8 mouse cellular contexts compared by ENCODE assay signal in the genomic region with DNA sequence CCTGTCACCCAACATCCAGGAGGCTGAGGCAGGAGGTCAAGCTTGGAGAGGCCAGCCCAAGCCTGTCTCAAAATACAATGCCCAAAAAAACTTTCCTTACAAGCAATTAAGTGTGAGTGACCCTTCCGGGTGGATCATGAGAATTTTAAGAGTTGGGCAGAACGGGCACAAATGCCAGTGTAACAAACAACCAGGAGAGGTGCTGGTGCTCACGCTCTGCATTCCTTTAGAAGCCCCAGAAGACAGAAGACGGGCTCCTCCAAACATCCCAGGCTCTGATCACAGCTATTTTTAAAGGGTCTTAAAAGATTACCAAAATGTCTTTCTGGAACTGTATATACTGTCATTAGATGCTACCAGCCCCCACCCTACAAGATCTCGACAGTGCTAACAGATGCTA. TPM values are rescaled to one million over a fixed set of nuclear protein-coding genes. Genes with fewer than 3 reads are reported as not detected.
DNase-seq lines count a peak whose midpoint lies in the region; ATAC-seq lines count a peak whose summit lies in the region.

No protein-coding gene starts in this region.

- H3K9me3 ChIP-seq in kidney, embryonic 14.5 days (ENCODE audit: control insufficient read depth, low read length), result no peaks in the 10 kb centered on the region
- no peaks in the 10 kb centered on the region for H3K9me3 ChIP-seq in embryonic facial prominence, embryonic 11.5 days (replicated peaks; ENCODE audit: control insufficient read depth, low read length)
- H3K9me3 ChIP-seq in hindbrain, embryonic 16.5 days (ENCODE audit: control insufficient read depth, low read length), result no peaks in the 10 kb centered on the region
- no peaks in the 10 kb centered on the region for H3K9me3 ChIP-seq in midbrain, embryonic 15.5 days

- H3K4me2 ChIP-seq in kidney, embryonic 14.5 days (replicated peaks; ENCODE audit: low read depth, low read length), result peak overlapping the region; percentile 73
- peak overlapping the region; percentile 77 for H3K4me2 ChIP-seq in embryonic facial prominence, embryonic 11.5 days (ENCODE audit: low read depth, low read length)
- peak overlapping the region; percentile 74 for H3K4me2 ChIP-seq in hindbrain, embryonic 16.5 days (ENCODE audit: low read length)
- peak overlapping the region; percentile 59 for H3K4me2 ChIP-seq in midbrain, embryonic 15.5 days

- peak overlapping the region; percentile 83; the same call in 1 of the 2 replicates for H3K9ac ChIP-seq in kidney, embryonic 14.5 days (ENCODE audit: low read depth, low read length)
- H3K9ac ChIP-seq in embryonic facial prominence, embryonic 11.5 days (replicated peaks; ENCODE audit: low read length), result peak overlapping the region; percentile 53
- no peak overlapping the region for H3K9ac ChIP-seq in hindbrain, embryonic 16.5 days (ENCODE audit: low read depth, low read length)
- H3K9ac ChIP-seq in midbrain, embryonic 15.5 days, result no peak overlapping the region

- H3K27me3 ChIP-seq in kidney, embryonic 14.5 days (ENCODE audit: control insufficient read depth, insufficient read depth, low read length), result no peaks in the 10 kb centered on the region
- no peaks in the 10 kb centered on the region for H3K27me3 ChIP-seq in embryonic facial prominence, embryonic 11.5 days (ENCODE audit: control insufficient read depth, insufficient read depth, low read length)
- H3K27me3 ChIP-seq in hindbrain, embryonic 16.5 days (replicated peaks; ENCODE audit: control insufficient read depth, insufficient read depth, low read length), result no peaks in the 10 kb centered on the region; the same call in 1 of the 2 replicates
- H3K27me3 ChIP-seq in midbrain, embryonic 15.5 days (replicated peaks), result no peaks in the 10 kb centered on the region

- H3K36me3 ChIP-seq in kidney, embryonic 14.5 days (ENCODE audit: control insufficient read depth, insufficient read depth, low read length), result no peaks in the 10 kb centered on the region
- no peaks in the 10 kb centered on the region for H3K36me3 ChIP-seq in embryonic facial prominence, embryonic 11.5 days (replicated peaks; ENCODE audit: control insufficient read depth, insufficient read depth, low read depth, low read length)
- H3K36me3 ChIP-seq in hindbrain, embryonic 16.5 days (ENCODE audit: control insufficient read depth, insufficient read depth, low read length), result no peaks in the 10 kb centered on the region
- no peaks in the 10 kb centered on the region for H3K36me3 ChIP-seq in midbrain, embryonic 15.5 days (replicated peaks)

- H3K4me3 ChIP-seq in kidney, embryonic 14.5 days (ENCODE audit: low read length), result peak overlapping the region; percentile 62
- peak overlapping the region; percentile 86; the same call in 1 of the 2 replicates for H3K4me3 ChIP-seq in embryonic facial prominence, embryonic 11.5 days (ENCODE audit: low read depth, low read length)
- peak overlapping the region; percentile 88 for H3K4me3 ChIP-seq in hindbrain, embryonic 16.5 days (ENCODE audit: low read length)
- peak overlapping the region; percentile 88 for H3K4me3 ChIP-seq in midbrain, embryonic 15.5 days

- DNase-seq in kidney, adult 11 months, result no peak
- no peak for DNase-seq in embryonic facial prominence, embryonic 11.5 days (ENCODE audit: low spot score)
- no peak for DNase-seq in ovary, postnatal 14 days (ENCODE audit: low spot score)
- DNase-seq in embryo, embryonic 10.5 days (ENCODE audit: low spot score), result no peak
- no peak for DNase-seq in T-cell, adult 2 months (ENCODE audit: low spot score)

- ATAC-seq in kidney, embryonic 14.5 days (ENCODE audit: low FRiP score, low TSS enrichment), result no peak
- no peak for ATAC-seq in embryonic facial prominence, embryonic 11.5 days (replicated peaks; ENCODE audit: insufficient number of reproducible peaks, low FRiP score, low TSS enrichment, low read depth)
- ATAC-seq in hindbrain, embryonic 16.5 days, result no peak
- no peak for ATAC-seq in midbrain, embryonic 15.5 days (replicated peaks)

- peak overlapping the region; percentile 98; the same call in 1 of the 2 replicates for H3K27ac ChIP-seq in kidney, embryonic 14.5 days (ENCODE audit: low read depth, low read length)
- H3K27ac ChIP-seq in embryonic facial prominence, embryonic 11.5 days (replicated peaks; ENCODE audit: low read depth, low read length), result no peak overlapping the region
- H3K27ac ChIP-seq in hindbrain, embryonic 16.5 days (ENCODE audit: low read depth, low read length), result no peak overlapping the region
- no peak overlapping the region for H3K27ac ChIP-seq in midbrain, embryonic 15.5 days

- peaks cover 41% of the 10 kb centered on the region for H3K4me1 ChIP-seq in kidney, embryonic 14.5 days (ENCODE audit: control insufficient read depth, insufficient read depth, low read length)
- H3K4me1 ChIP-seq in embryonic facial prominence, embryonic 11.5 days (ENCODE audit: control insufficient read depth, insufficient read depth, low read length), result no peaks in the 10 kb centered on the region; the same call in 1 of the 2 replicates
- peaks cover 7% of the 10 kb centered on the region for H3K4me1 ChIP-seq in hindbrain, embryonic 16.5 days (ENCODE audit: control insufficient read depth, insufficient read depth, low read depth, low read length)
- H3K4me1 ChIP-seq in midbrain, embryonic 15.5 days, result peaks cover 10% of the 10 kb centered on the region

- 22% methylated on average over 5 of the region's 5 CpGs for WGBS in kidney, embryonic 14.5 days
- WGBS in embryonic facial prominence, embryonic 11.5 days, result 33% methylated on average over 5 of the region's 5 CpGs
- WGBS in hindbrain, embryonic 16.5 days, result 36% methylated on average over 5 of the region's 5 CpGs
- 27% methylated on average over 5 of the region's 5 CpGs for WGBS in midbrain, embryonic 15.5 days

RNA-seq across cellular contexts. Expression of gene Fndc3b, which starts 2.5 kb away (rescaled TPM):
- polyA plus RNA-seq in kidney, embryonic 14.5 days (2014; fragmentation: Nextera tagmentation; extraction: Ambion mirVana), result 18.5 and 28.7 TPM in 2 replicates
- polyA plus RNA-seq in embryonic facial prominence, embryonic 11.5 days (2014; fragmentation: Nextera tagmentation; extraction: Ambion mirVana), result 10.5 and 12.7 TPM in 2 replicates
- polyA plus RNA-seq in hindbrain, embryonic 16.5 days (2015; fragmentation: Nextera tagmentation; extraction: Ambion mirVana), result 7.5 and 9.4 TPM in 2 replicates
- polyA plus RNA-seq in midbrain, embryonic 15.5 days (2015; fragmentation: Nextera tagmentation; extraction: Ambion mirVana), result 9.2 and 9.7 TPM in 2 replicates

Comparison
In these comparisons a context has a peak if more than half of its experiments do, and no peak if none do; other contexts are left out.
1. H3K9ac ChIP-seq: peak in kidney, embryonic 14.5 days (single experiment) and embryonic facial prominence, embryonic 11.5 days (single experiment); none in hindbrain, embryonic 16.5 days (single experiment) and midbrain, embryonic 15.5 days (single experiment).
2. Peak in every context shown above with its lines, with median percentiles within 50 percentile points of each other: H3K4me2 ChIP-seq and H3K4me3 ChIP-seq.